Mouse (Mus musculus) embryonic facial prominence, embryonic 11.5 days (tissue): ENCODE results near the gene Il17re. TPM values are rescaled to one million over a fixed set of nuclear protein-coding genes. Genes with fewer than 3 reads are reported as not detected.

Experiments
- ATAC-seq: fragments of 200-750 bp; cut with Nextera tagmentation; replicated peaks from 2 replicates; pipeline ENCODE4 v1.8.0; 2017; ENCODE audit warnings: low read depth; ENCODE audit not compliant: insufficient number of reproducible peaks, low FRiP score, low TSS enrichment
- DNase-seq: peaks from one replicate; pipeline ENCODE4 v3.0.0-alpha.2; 2015; ENCODE audit warnings: low spot score
- H3K27ac ChIP-seq: fragments of 300-500 bp; sonication (generic); replicated peaks from 2 replicates; pipeline ENCODE4 v1.5.1; 2014; ENCODE audit warnings: mild to moderate bottlenecking, low read depth, low read length, control low read depth
- H3K27me3 ChIP-seq: fragments of 300-500 bp; sonication (generic); 2 replicates; pipeline ENCODE4 v1.6.1; 2014; ENCODE audit warnings: mild to moderate bottlenecking, low read length, moderate library complexity, mixed read lengths; ENCODE audit not compliant: control insufficient read depth, insufficient read depth
- H3K36me3 ChIP-seq: fragments of 300-500 bp; sonication (generic); replicated peaks from 2 replicates; pipeline ENCODE4 v1.6.1; 2014; ENCODE audit warnings: low read depth, mild to moderate bottlenecking, low read length, moderate library complexity, mixed read lengths; ENCODE audit not compliant: control insufficient read depth, insufficient read depth
- H3K4me1 ChIP-seq: fragments of 300-500 bp; sonication (generic); 2 replicates; pipeline ENCODE4 v1.6.1; 2014; ENCODE audit warnings: low read length, mixed read lengths; ENCODE audit not compliant: control insufficient read depth, insufficient read depth
- H3K4me2 ChIP-seq: fragments of 300-500 bp; sonication (generic); 2 replicates; pipeline ENCODE4 v1.6.1; 2014; ENCODE audit warnings: low read depth, mild to moderate bottlenecking, control low read depth, low read length, moderate library complexity
- H3K4me3 ChIP-seq: fragments of 300-500 bp; sonication (generic); 2 replicates; pipeline ENCODE4 v1.5.1; 2014; ENCODE audit warnings: low read depth, low read length, control low read depth
- H3K9ac ChIP-seq: fragments of 300-500 bp; sonication (generic); replicated peaks from 2 replicates; pipeline ENCODE4 v1.6.1; 2014; ENCODE audit warnings: mild to moderate bottlenecking, control low read depth, low read length
- H3K9me3 ChIP-seq: fragments of 300-500 bp; sonication (generic); replicated peaks from 2 replicates; pipeline ENCODE4 v1.6.1; 2016; ENCODE audit warnings: mild to moderate bottlenecking, low read length, inconsistent platforms, mixed read lengths; ENCODE audit not compliant: control insufficient read depth
- WGBS: fragments of 180-500 bp; shearing (Covaris S2); extraction: QIAGEN DNeasy Blood & Tissue Kit; methylation state at CpG from one replicate; pipeline ENCODE4 v1.1.7; 2014; 5-methylcytosine and 5-hydroxymethylcytosine counted together
- polyA plus RNA-seq: library from polyadenylated mRNA; unstranded; fragments of >200 nt; fragmentation: Nextera tagmentation; extraction: Ambion mirVana; gene quantifications from 2 replicates; pipeline ENCODE4 v1.2.1, GENCODE M21; 2014

Gene Il17re
- polyA plus RNA-seq, 1 experiment from 2014 or later: 1.2 TPM

DNA sequence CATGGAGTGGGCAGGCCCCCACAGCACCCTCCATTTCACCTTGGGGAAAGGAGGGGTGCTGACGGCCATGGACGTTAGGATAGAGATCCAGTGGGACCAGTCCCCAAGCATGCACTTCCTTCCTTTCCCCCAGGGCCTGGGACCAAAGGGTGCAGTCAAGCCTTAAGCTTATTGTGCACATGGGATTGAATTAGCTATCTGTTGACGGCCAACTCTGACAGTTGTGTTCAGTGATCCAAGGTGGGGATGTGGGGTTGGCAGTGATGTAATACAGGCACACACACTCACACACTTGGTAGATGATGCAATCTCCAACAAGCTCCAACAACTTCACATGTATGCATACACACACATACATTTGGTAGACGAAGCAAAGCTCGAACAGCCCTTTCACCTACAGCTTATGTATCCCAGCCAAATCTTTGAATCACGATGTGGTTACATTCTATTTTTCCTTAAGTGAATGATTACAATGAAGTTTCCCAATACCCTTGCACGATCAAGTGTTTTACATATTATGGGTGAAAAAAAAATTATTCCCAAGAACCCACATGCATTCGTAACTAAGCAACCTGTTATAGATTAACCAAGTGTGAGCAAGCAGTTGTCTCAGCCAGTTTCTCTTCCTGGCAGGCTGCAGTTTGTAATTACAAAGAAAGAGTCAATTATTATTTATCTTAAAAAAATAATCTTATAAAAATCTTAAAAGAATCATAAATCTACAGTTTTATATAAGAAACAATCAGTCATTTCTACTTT is 13.9 kb upstream of the Il17re start:
- H3K4me3 ChIP-seq: no peak overlapping the region
- H3K27me3 ChIP-seq: no peaks in the 10 kb centered on the region
- WGBS: 89% methylated on average over 6 of the region's 8 CpGs
- no peak overlapping the region for H3K27ac ChIP-seq
- H3K9ac ChIP-seq: no peak overlapping the region
- H3K36me3 ChIP-seq: peaks cover 13% of the 10 kb centered on the region
- DNase-seq (no peak), ATAC-seq (no peak)
- no peak overlapping the region for H3K4me2 ChIP-seq
- H3K9me3 ChIP-seq: no peaks in the 10 kb centered on the region
- H3K4me1 ChIP-seq: no peaks in the 10 kb centered on the region

DNA sequence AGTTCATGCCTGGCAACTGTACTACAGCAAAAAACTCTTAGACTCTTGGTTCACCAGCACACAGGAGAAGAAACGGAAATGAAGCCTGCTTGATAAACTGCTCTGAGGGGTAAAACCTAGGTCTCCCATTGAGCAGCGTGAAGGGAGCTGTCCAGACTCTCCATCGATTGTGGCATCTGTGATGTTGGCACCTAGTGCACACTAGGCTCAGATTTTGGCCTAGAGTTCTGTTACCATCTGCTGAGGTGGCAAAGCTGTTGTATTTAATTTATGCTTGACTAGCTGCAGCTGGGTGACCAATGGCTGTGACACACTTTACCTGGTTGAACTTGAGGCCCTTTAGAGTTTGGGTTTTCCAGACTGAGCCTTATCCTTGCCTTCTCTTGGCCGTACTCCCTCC is 10.6 kb upstream of the Il17re start:
- Histone ChIP-seq H3K9ac (no peak overlapping the region), H3K36me3 (peaks cover 13% of the 10 kb centered on the region), H3K4me1 (no peaks in the 10 kb centered on the region), H3K27ac (no peak overlapping the region), H3K4me2 (no peak overlapping the region), H3K27me3 (no peaks in the 10 kb centered on the region), H3K9me3 (no peaks in the 10 kb centered on the region), H3K4me3 (no peak overlapping the region)
- DNase-seq (no peak), ATAC-seq (no peak)
- 94% methylated on average over 4 of the region's 4 CpGs for WGBS

DNA sequence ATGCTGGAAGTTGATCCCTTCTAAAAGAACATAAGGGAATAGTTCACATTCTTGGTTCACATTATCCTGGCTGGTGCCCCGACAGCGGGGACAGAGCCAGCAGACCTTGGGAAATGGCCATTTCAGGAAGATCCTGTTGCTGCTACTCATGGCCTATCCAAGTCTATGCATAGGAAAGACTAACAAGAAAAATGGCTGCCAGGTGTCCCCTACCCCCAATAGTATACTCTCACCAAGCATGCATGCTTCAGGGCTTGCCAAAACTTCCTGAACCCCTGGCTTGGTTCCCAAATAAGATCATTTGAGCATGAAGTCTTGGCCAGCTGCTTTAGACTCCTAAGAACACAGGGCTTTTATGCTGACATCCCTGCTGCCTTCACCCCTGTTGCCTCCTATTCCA is 6.4 kb upstream of the Il17re start:
- Histone ChIP-seq H3K4me3 (no peak overlapping the region), H3K9ac (no peak overlapping the region), H3K4me2 (no peak overlapping the region), H3K9me3 (no peaks in the 10 kb centered on the region), H3K36me3 (peaks cover 13% of the 10 kb centered on the region), H3K4me1 (no peaks in the 10 kb centered on the region), H3K27me3 (no peaks in the 10 kb centered on the region), H3K27ac (no peak overlapping the region)
- ATAC-seq (no peak), DNase-seq (no peak)
- 74% methylated on average over 2 of the region's 2 CpGs for WGBS

DNA sequence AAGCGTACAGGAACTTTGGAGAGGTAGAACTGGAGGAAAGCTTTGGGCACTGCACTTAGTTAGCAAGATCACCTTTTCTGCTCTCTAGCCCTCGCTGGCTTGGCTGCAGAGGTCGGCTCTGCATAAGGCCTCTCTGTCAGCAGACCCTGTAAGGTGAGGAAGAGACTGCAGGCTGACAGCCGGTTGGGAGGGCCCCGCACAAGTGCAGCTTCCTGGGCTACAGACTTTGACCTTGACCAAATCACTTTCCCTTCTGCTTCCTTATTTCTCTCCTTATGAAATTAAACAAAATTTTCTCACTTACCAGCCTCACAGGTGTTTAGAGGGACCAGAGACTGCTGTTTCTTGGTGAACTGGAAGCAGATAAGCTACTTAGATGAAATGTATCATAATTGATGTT is 3.3 kb upstream of the Il17re start:
- ATAC-seq (no peak), DNase-seq (no peak)
- Histone ChIP-seq H3K4me3 (no peak overlapping the region), H3K4me2 (no peak overlapping the region), H3K36me3 (no peaks in the 10 kb centered on the region), H3K4me1 (no peaks in the 10 kb centered on the region), H3K9ac (no peak overlapping the region), H3K27ac (no peak overlapping the region), H3K27me3 (no peaks in the 10 kb centered on the region), H3K9me3 (no peaks in the 10 kb centered on the region)
- 73% methylated on average over 5 of the region's 5 CpGs for WGBS

DNA sequence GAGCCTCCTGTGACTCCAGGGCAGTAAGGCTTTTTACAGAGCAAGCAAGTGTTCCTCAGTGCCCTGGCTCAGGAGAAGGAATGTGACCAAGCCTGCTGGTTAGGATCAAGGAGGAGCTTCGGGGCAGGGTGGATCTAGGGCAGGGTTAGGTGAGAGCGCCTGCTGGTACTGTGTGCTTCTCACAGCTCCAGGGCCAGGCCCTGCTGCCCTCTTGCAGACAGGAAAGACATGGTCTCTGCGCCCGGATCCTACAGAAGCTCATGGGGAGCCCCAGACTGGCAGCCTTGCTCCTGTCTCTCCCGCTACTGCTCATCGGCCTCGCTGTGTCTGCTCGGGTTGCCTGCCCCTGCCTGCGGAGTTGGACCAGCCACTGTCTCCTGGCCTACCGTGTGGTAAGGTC is 351 bp downstream of the Il17re start:
- Histone ChIP-seq H3K9ac (no peak overlapping the region), H3K36me3 (no peaks in the 10 kb centered on the region), H3K4me2 (no peak overlapping the region; the same call in 1 of the 2 replicates), H3K4me1 (no peaks in the 10 kb centered on the region), H3K9me3 (no peaks in the 10 kb centered on the region), H3K4me3 (no peak overlapping the region), H3K27ac (no peak overlapping the region), H3K27me3 (no peaks in the 10 kb centered on the region)
- DNase-seq (peak; percentile 38), ATAC-seq (no peak)
- WGBS: 57% methylated on average over 10 of the region's 10 CpGs

DNA sequence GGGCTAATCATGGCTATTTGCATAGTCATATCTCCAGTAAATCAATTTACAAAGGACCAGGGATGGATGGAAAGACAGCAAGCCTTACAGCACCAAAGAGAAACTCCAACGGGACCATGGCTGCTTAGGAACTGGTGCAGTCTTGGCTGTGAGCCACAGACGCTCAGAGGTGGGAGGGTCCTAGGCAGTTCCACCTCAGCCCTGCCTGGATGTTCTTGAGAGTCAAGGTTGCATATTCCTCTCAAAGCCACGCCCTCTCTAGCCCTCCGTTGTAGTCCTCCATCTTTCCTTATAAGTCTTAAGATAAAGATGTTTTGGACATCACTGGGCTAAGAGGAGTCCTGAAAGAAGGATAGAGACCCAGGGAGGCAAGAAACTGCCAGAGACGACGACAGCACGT is 5.8 kb downstream of the Il17re start:
- Histone ChIP-seq H3K36me3 (no peaks in the 10 kb centered on the region), H3K9me3 (no peaks in the 10 kb centered on the region), H3K4me2 (no peak overlapping the region), H3K27ac (no peak overlapping the region), H3K27me3 (no peaks in the 10 kb centered on the region), H3K4me3 (no peak overlapping the region), H3K4me1 (no peaks in the 10 kb centered on the region), H3K9ac (no peak overlapping the region)
- 70% methylated on average over 7 of the region's 7 CpGs for WGBS
- DNase-seq (no peak), ATAC-seq (no peak)

DNA sequence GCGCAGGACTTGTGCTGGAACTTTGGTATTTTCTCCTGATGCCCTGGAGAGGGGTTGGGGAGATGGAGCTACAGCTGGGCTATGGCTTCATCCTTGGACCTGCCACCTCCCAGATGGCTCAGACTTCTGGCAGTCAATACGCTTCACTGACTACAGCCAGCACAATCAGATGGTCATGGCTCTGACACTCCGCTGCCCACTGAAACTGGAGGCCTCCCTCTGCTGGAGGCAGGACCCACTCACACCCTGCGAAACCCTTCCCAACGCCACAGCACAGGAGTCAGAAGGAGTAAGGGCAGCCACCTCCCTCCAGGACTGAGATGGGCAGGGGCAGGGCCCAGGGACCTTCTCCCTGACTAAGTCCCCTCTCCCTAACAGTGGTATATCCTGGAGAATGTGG is 7.3 kb downstream of the Il17re start:
- Histone ChIP-seq H3K27me3 (peaks cover 11% of the 10 kb centered on the region), H3K9ac (no peak overlapping the region), H3K4me3 (no peak overlapping the region), H3K36me3 (no peaks in the 10 kb centered on the region), H3K4me2 (no peak overlapping the region), H3K4me1 (peaks cover 6% of the 10 kb centered on the region), H3K9me3 (no peaks in the 10 kb centered on the region), H3K27ac (no peak overlapping the region)
- ATAC-seq: no peak
- no peak for DNase-seq
- 55% methylated on average over 5 of the region's 5 CpGs for WGBS

DNA sequence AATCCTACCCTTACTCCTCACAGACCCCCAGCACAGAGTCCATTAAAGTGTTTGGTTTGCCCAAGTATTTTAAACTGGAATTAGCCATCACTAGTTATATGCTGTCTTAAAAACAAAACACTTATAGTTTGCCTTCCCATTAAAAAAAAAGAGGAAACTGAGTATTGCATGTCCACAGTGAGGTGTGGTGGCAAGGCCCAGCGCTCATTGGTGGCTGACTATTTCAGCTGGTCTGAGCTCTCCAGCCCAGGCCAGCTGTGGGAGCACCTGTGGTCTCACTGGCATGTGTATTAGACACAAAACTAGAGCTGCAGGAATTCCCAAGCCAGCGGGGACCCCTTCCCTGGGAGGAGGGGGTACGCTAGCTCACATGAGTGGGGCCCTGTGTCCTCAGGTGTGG is 10.2 kb downstream of the Il17re start:
- peaks cover 17% of the 10 kb centered on the region for H3K27me3 ChIP-seq
- no peak for DNase-seq
- H3K4me2 ChIP-seq: no peak overlapping the region
- no peak overlapping the region for H3K27ac ChIP-seq
- H3K4me1 ChIP-seq: peaks cover 6% of the 10 kb centered on the region
- 67% methylated on average over 3 of the region's 3 CpGs for WGBS
- no peak overlapping the region for H3K4me3 ChIP-seq
- no peaks in the 10 kb centered on the region for H3K9me3 ChIP-seq
- H3K36me3 ChIP-seq: no peaks in the 10 kb centered on the region
- no peak for ATAC-seq
- H3K9ac ChIP-seq: no peak overlapping the region
